Mouse (Mus musculus) ES-E14 (cell line): ENCODE results near the gene Acad12. TPM values are rescaled to one million over a fixed set of nuclear protein-coding genes. Genes with fewer than 3 reads are reported as not detected.

Experiments
- DNase-seq: peaks from one replicate; pipeline ENCODE4 v3.0.0-alpha.2; 2013; ENCODE audit warnings: low read depth, low spot score
- H3K27ac ChIP-seq: 2 replicates; pipeline ENCODE4 v1.5.1; 2012; ENCODE audit warnings: low read depth, mild to moderate bottlenecking, low read length, moderate library complexity, mixed read lengths; ENCODE audit not compliant: poor library complexity, insufficient read depth, severe bottlenecking
- H3K36me3 ChIP-seq: 2 replicates; pipeline ENCODE4 v1.6.1; 2012; ENCODE audit warnings: mild to moderate bottlenecking, low read length, moderate library complexity, mixed read lengths; ENCODE audit not compliant: control insufficient read depth, poor library complexity, insufficient read depth, severe bottlenecking
- H3K4me1 ChIP-seq, 2 experiments: fragments of 150-350 bp in 1 of 2; sonication (generic) in 1 of 2; 2 replicates each; pipeline ENCODE4 v1.6.1; 2012; ENCODE audit warnings: low read length in 2 of 2, mild to moderate bottlenecking in 1 of 2, mixed read lengths in 1 of 2; ENCODE audit not compliant: control insufficient read depth in 2 of 2, insufficient read depth in 2 of 2, poor library complexity in 1 of 2
- H3K4me3 ChIP-seq, 2 experiments: fragments of 150-350 bp in 1 of 2; sonication (generic) in 1 of 2; 2 replicates each; pipeline ENCODE4 v1.5.1; 2012; ENCODE audit warnings: low read length in 2 of 2, low read depth in 1 of 2, mild to moderate bottlenecking in 1 of 2, mixed read lengths in 1 of 2; ENCODE audit not compliant: insufficient read depth in 1 of 2, poor library complexity in 1 of 2, severe bottlenecking in 1 of 2
- H3K9ac ChIP-seq: 2 replicates; pipeline ENCODE4 v1.6.1; 2012; ENCODE audit warnings: low read depth, mild to moderate bottlenecking, low read length, mixed read lengths; ENCODE audit not compliant: poor library complexity, insufficient read depth, severe bottlenecking
- H3K9me3 ChIP-seq: fragments of 150-350 bp; sonication (generic); 2 replicates; pipeline ENCODE4 v1.6.1; 2012; ENCODE audit warnings: low read depth, mild to moderate bottlenecking, low read length; ENCODE audit not compliant: control insufficient read depth, insufficient read depth
- CHD2 ChIP-seq: IDR thresholded peaks from 2 replicates; pipeline ENCODE4 v1.6.1; 2014; ENCODE audit warnings: mild to moderate bottlenecking, low read depth, low read length, inconsistent platforms
- HCFC1 ChIP-seq: IDR thresholded peaks from 2 replicates; pipeline ENCODE4 v1.6.1; 2012; ENCODE audit warnings: low read length, inconsistent platforms, borderline replicate concordance; ENCODE audit not compliant: insufficient read depth
- MAFK ChIP-seq: IDR thresholded peaks from 2 replicates; pipeline ENCODE4 v1.6.1; 2014; ENCODE audit warnings: mild to moderate bottlenecking, low read depth, low read length, inconsistent platforms; ENCODE audit not compliant: insufficient read depth
- ZC3H11A ChIP-seq: IDR thresholded peaks from 2 replicates; pipeline ENCODE4 v1.6.1; 2012; ENCODE audit warnings: low read depth, mild to moderate bottlenecking, inconsistent platforms, low read length, borderline replicate concordance
- ZNF384 ChIP-seq: IDR thresholded peaks from 2 replicates; pipeline ENCODE4 v1.6.1; 2012; ENCODE audit warnings: low read depth, low read length, inconsistent platforms
- in situ Hi-C, 2 experiments: fragments of 600-800 bp; cut with MboI; formaldehyde crosslinking; loops; one replicate each; pipeline ENCODE4 v1.15.1; 2025; ENCODE audit warnings: low sequenced_read_pairs in 2 of 2, inconsistent platforms in 1 of 2; ENCODE audit not compliant: unreplicated experiment in 2 of 2
- total RNA-seq: library from RNA; depleted of rRNA; stranded (reverse); fragments of 300-350 nt; gene quantifications from 2 replicates; pipeline ENCODE4 v1.2.3, GENCODE M21; 2012

Acad12 gene
- total RNA-seq, 1 experiment = 6.0 TPM

DNA sequence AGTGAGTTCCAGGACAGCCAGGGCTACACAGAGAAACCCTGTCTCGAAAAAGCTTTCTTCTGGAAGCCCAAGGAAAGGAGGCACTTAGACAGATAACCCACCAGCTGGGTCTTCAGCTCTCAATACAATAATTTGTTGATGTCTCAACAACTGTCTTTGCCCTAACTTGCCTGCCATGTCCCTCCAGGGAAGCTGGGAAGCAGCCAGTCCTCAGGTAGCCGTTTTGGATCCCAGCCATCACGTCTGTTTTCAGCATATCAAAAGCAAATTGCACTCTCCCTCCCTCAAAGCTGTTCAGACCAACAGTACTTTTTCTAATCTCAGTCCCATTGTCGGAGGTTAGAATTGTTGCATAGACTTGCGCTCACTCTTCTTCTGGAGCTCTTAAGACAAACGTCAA is 45.3 kb upstream of the Acad12 start:
- DNase-seq = no peak
- Histone ChIP-seq H3K9ac (no peak overlapping the region), H3K4me3 (no peak overlapping the region), H3K4me1 (no peaks in the 10 kb centered on the region), H3K36me3 (peaks cover 10% of the 10 kb centered on the region), H3K27ac (no peak overlapping the region), H3K9me3 (no peaks in the 10 kb centered on the region)
- in situ Hi-C loops = no loop called here
- TF ChIP-seq MAFK (no peak), ZC3H11A (no peak), ZNF384 (no peak), HCFC1 (no peak), CHD2 (no peak)

- Histone ChIP-seq H3K4me1 (no peaks in the 10 kb centered on the region), H3K27ac (no peak overlapping the region), H3K4me3 (no peak overlapping the region), H3K9ac (no peak overlapping the region), H3K36me3 (peaks cover 10% of the 10 kb centered on the region), H3K9me3 (no peaks in the 10 kb centered on the region)
- TF ChIP-seq ZC3H11A (no peak), CHD2 (no peak), MAFK (no peak), HCFC1 (no peak), ZNF384 (no peak)
- in situ Hi-C loops = no loop called here
- no peak for DNase-seq
These were observed 44.7 kb upstream of the Acad12 start for GRCm38 (mm10) chr5:121663456-121663855.

- peaks cover 10% of the 10 kb centered on the region for H3K36me3 ChIP-seq
- H3K9ac ChIP-seq = peak overlapping the region; percentile 92; the same call in 1 of the 2 replicates
- TF ChIP-seq MAFK = no peak
- no peak for TF ChIP-seq HCFC1
- TF ChIP-seq CHD2 = no peak
- no peak for TF ChIP-seq ZNF384
- no peak for TF ChIP-seq ZC3H11A
- H3K27ac ChIP-seq = no peak overlapping the region
- H3K4me3 ChIP-seq = peak overlapping the region; percentile 64 to 86; a peak in 3 of 4 replicates
- in situ Hi-C loops = no loop called here
- no peak for DNase-seq
- no peaks in the 10 kb centered on the region for H3K4me1 ChIP-seq
- H3K9me3 ChIP-seq = no peaks in the 10 kb centered on the region
These were observed 42.8 kb upstream of the Acad12 start for GRCm38 (mm10) chr5:121661494-121661893.

GRCm38 (mm10) chr5:121660897-121661254 is 42.1 kb upstream of the Acad12 start:
- no peaks in the 10 kb centered on the region for H3K9me3 ChIP-seq
- TF ChIP-seq HCFC1 = no peak
- no peak for TF ChIP-seq ZNF384
- no peak for TF ChIP-seq MAFK
- TF ChIP-seq ZC3H11A = no peak
- TF ChIP-seq CHD2 = no peak
- in situ Hi-C loops = no loop called here
- peak overlapping the region; percentile 64 to 86 for H3K4me3 ChIP-seq
- no peaks in the 10 kb centered on the region for H3K4me1 ChIP-seq
- H3K27ac ChIP-seq = no peak overlapping the region
- peak overlapping the region; percentile 92 for H3K9ac ChIP-seq
- DNase-seq = no peak
- peaks cover 6% of the 10 kb centered on the region for H3K36me3 ChIP-seq
